Mouse (Mus musculus): ENCODE measurements around the gene Sowaha. TPM values are rescaled to one million over a fixed set of nuclear protein-coding genes. Genes with fewer than 3 reads are reported as not detected.
"Not testable (repeated sequence)": the region's sequence is repeated elsewhere in the genome, so short reads cannot be mapped to it uniquely, and the experiment has no call there.

Gene Sowaha
- total and polyA plus RNA-seq, 3 experiments = 3.0 to 6.8 (median 4.9) TPM

- Histone ChIP-seq H3K4me3 (ENCODE audit: low read depth, low read length) (peak within 1 kb of the TSS; percentile 86), H3K4me1 (ENCODE audit: insufficient read depth, low read depth, low read length) (peaks cover 49% of the 10 kb centered on the region), H3K9me3 (replicated peaks) (no peaks in the 10 kb centered on the region), H3K36me3 (replicated peaks) (peaks cover 36% of the 10 kb centered on the region), H3K27me3 (ENCODE audit: insufficient read depth, low read length) (peaks cover 2% of the 10 kb centered on the region; the same call in 1 of the 2 replicates)
- ATAC-seq (ENCODE audit: extremely low read depth, insufficient number of reproducible peaks, low FRiP score, poor library complexity, severe bottlenecking) (peak; percentile 91), DNase-seq (ENCODE audit: low spot score) (peak; percentile 94)
- TF ChIP-seq GATA2 (IDR thresholded peaks at IDR 0.05; ENCODE audit: borderline replicate concordance, low read depth, low read length) (no peak), POLR2AphosphoS5 (IDR thresholded peaks at IDR 0.05; ENCODE audit: insufficient replicate concordance, low read depth, low read length) (no peak), CTCF (IDR thresholded peaks at IDR 0.05; ENCODE audit: low read depth, low read length) (no peak), GATA1 (IDR thresholded peaks at IDR 0.05; ENCODE audit: borderline replicate concordance, low read length) (no peak), TAL1 (conservative IDR thresholded peaks at IDR 0.05; ENCODE audit: low read depth, low read length) (no peak)
Measured at GRCm38 (mm10) chr11:53430670-53431346, 49.3 kb downstream of the Sowaha start, which contains the start of the genes Uqcrq and Gdf9. Gene Uqcrq (minus strand): TSS chr11:53430831. Gene Gdf9 (plus strand): TSS chr11:53431023.

- DNase-seq (ENCODE audit: low spot score) = no peak
- TF ChIP-seq GATA2 (IDR thresholded peaks at IDR 0.05; ENCODE audit: borderline replicate concordance, low read depth, low read length) (no peak), GATA1 (IDR thresholded peaks at IDR 0.05; ENCODE audit: borderline replicate concordance, low read length) (no peak), TAL1 (conservative IDR thresholded peaks at IDR 0.05; ENCODE audit: low read depth, low read length) (no peak), CTCF (IDR thresholded peaks at IDR 0.05; ENCODE audit: low read depth, low read length) (no peak), POLR2AphosphoS5 (IDR thresholded peaks at IDR 0.05; ENCODE audit: insufficient replicate concordance, low read depth, low read length) (no peak)
- no peaks in the 10 kb centered on the region for H3K9me3 ChIP-seq (replicated peaks)
- H3K36me3 ChIP-seq (replicated peaks) = peaks cover 41% of the 10 kb centered on the region
- peaks cover 46% of the 10 kb centered on the region for H3K4me1 ChIP-seq (ENCODE audit: insufficient read depth, low read depth, low read length)
- peaks cover 2% of the 10 kb centered on the region; the same call in 1 of the 2 replicates for H3K27me3 ChIP-seq (ENCODE audit: insufficient read depth, low read length)
- no peak for ATAC-seq (ENCODE audit: extremely low read depth, insufficient number of reproducible peaks, low FRiP score, poor library complexity, severe bottlenecking)
- H3K4me3 ChIP-seq (ENCODE audit: low read depth, low read length) = peak overlapping the region; percentile 86
Measured at GRCm38 (mm10) chr11:53430300-53430669, 49.8 kb downstream of the Sowaha start.

- H3K36me3 ChIP-seq (replicated peaks) = peaks cover 49% of the 10 kb centered on the region
- no peaks in the 10 kb centered on the region for H3K9me3 ChIP-seq (replicated peaks)
- DNase-seq (ENCODE audit: low spot score) = no peak
- peak overlapping the region; percentile 86 for H3K4me3 ChIP-seq (ENCODE audit: low read depth, low read length)
- peaks cover 42% of the 10 kb centered on the region for H3K4me1 ChIP-seq (ENCODE audit: insufficient read depth, low read depth, low read length)
- H3K27me3 ChIP-seq (ENCODE audit: insufficient read depth, low read length) = no peaks in the 10 kb centered on the region
- no peak for TF ChIP-seq TAL1 (conservative IDR thresholded peaks at IDR 0.05; ENCODE audit: low read depth, low read length)
- TF ChIP-seq GATA1 (IDR thresholded peaks at IDR 0.05; ENCODE audit: borderline replicate concordance, low read length) = no peak
- no peak for TF ChIP-seq GATA2 (IDR thresholded peaks at IDR 0.05; ENCODE audit: borderline replicate concordance, low read depth, low read length)
- TF ChIP-seq CTCF (IDR thresholded peaks at IDR 0.05; ENCODE audit: low read depth, low read length) = no peak
- no peak for TF ChIP-seq POLR2AphosphoS5 (IDR thresholded peaks at IDR 0.05; ENCODE audit: insufficient replicate concordance, low read depth, low read length)
- ATAC-seq (ENCODE audit: extremely low read depth, insufficient number of reproducible peaks, low FRiP score, poor library complexity, severe bottlenecking) = no peak
Measured at GRCm38 (mm10) chr11:53429182-53429581, 50.9 kb downstream of the Sowaha start.

GRCm38 (mm10) chr11:53428716-53429057 lies 51.4 kb downstream of the Sowaha start:
- ATAC-seq (ENCODE audit: extremely low read depth, insufficient number of reproducible peaks, low FRiP score, poor library complexity, severe bottlenecking) (no peak), DNase-seq (ENCODE audit: low spot score) (no peak)
- no peak for TF ChIP-seq POLR2AphosphoS5 (IDR thresholded peaks at IDR 0.05; ENCODE audit: insufficient replicate concordance, low read depth, low read length)
- no peak for TF ChIP-seq CTCF (IDR thresholded peaks at IDR 0.05; ENCODE audit: low read depth, low read length)
- TF ChIP-seq TAL1 (conservative IDR thresholded peaks at IDR 0.05; ENCODE audit: low read depth, low read length) = no peak
- TF ChIP-seq GATA2 (IDR thresholded peaks at IDR 0.05; ENCODE audit: borderline replicate concordance, low read depth, low read length) = no peak
- no peak for TF ChIP-seq GATA1 (IDR thresholded peaks at IDR 0.05; ENCODE audit: borderline replicate concordance, low read length)
- H3K36me3 ChIP-seq (replicated peaks) = peaks cover 52% of the 10 kb centered on the region
- no peaks in the 10 kb centered on the region for H3K9me3 ChIP-seq (replicated peaks)
- H3K4me3 ChIP-seq (ENCODE audit: low read depth, low read length) = no peak overlapping the region
- peaks cover 39% of the 10 kb centered on the region for H3K4me1 ChIP-seq (ENCODE audit: insufficient read depth, low read depth, low read length)
- no peaks in the 10 kb centered on the region for H3K27me3 ChIP-seq (ENCODE audit: insufficient read depth, low read length)

GRCm38 (mm10) chr11:53427993-53428715 lies 51.9 kb downstream of the Sowaha start:
- no peak for DNase-seq (ENCODE audit: low spot score)
- Histone ChIP-seq H3K27me3 (ENCODE audit: insufficient read depth, low read length) (no peaks in the 10 kb centered on the region), H3K9me3 (replicated peaks) (no peaks in the 10 kb centered on the region), H3K4me3 (ENCODE audit: low read depth, low read length) (no peak overlapping the region), H3K4me1 (ENCODE audit: insufficient read depth, low read depth, low read length) (peaks cover 33% of the 10 kb centered on the region), H3K36me3 (replicated peaks) (peaks cover 53% of the 10 kb centered on the region)
- ATAC-seq (ENCODE audit: extremely low read depth, insufficient number of reproducible peaks, low FRiP score, poor library complexity, severe bottlenecking) = no peak
- TF ChIP-seq TAL1 (conservative IDR thresholded peaks at IDR 0.05; ENCODE audit: low read depth, low read length) (no peak), CTCF (IDR thresholded peaks at IDR 0.05; ENCODE audit: low read depth, low read length) (no peak), GATA2 (IDR thresholded peaks at IDR 0.05; ENCODE audit: borderline replicate concordance, low read depth, low read length) (no peak), POLR2AphosphoS5 (IDR thresholded peaks at IDR 0.05; ENCODE audit: insufficient replicate concordance, low read depth, low read length) (no peak), GATA1 (IDR thresholded peaks at IDR 0.05; ENCODE audit: borderline replicate concordance, low read length) (no peak)

GRCm38 (mm10) chr11:53426914-53427313 lies 53.2 kb downstream of the Sowaha start:
- not testable (repeated sequence) for DNase-seq (ENCODE audit: low spot score); ATAC-seq (ENCODE audit: extremely low read depth, insufficient number of reproducible peaks, low FRiP score, poor library complexity, severe bottlenecking)
- peaks cover 62% of the 10 kb centered on the region for H3K36me3 ChIP-seq (replicated peaks)

More at GRCm38 (mm10) chr11:53426914-53427313, 53.2 kb downstream of the Sowaha start:
- H3K9me3 ChIP-seq (replicated peaks); H3K4me3 ChIP-seq (ENCODE audit: low read depth, low read length); H3K27me3 ChIP-seq (ENCODE audit: insufficient read depth, low read length): not testable (repeated sequence)
- H3K4me1 ChIP-seq (ENCODE audit: insufficient read depth, low read depth, low read length) = peaks cover 21% of the 10 kb centered on the region

Other genes starting within 250 kb of the Sowaha start
- 279 and 280 TPM in 2 replicates for gene Hspa4, start 179.8 kb downstream of the Sowaha start, total RNA-seq (2014; fragmentation: Nextera tagmentation)
- 327 and 391 TPM in 2 replicates for gene Hspa4, start 179.8 kb downstream of the Sowaha start, total RNA-seq (2017)
- gene Hspa4, start 179.8 kb downstream of the Sowaha start, polyA plus RNA-seq (2012) = 55.9 and 57.1 TPM in 2 replicates
- 22.6 and 30.5 TPM in 2 replicates for gene Zcchc10, start 155.6 kb downstream of the Sowaha start, total RNA-seq (2014; fragmentation: Nextera tagmentation)
- gene Zcchc10, start 155.6 kb downstream of the Sowaha start, total RNA-seq (2017) = 5.1 and 8.8 TPM in 2 replicates
- gene Zcchc10, start 155.6 kb downstream of the Sowaha start, polyA plus RNA-seq (2012) = 2.6 and 2.8 TPM in 2 replicates
- 246 and 249 TPM in 2 replicates for gene Aff4, start 129.4 kb downstream of the Sowaha start, total RNA-seq (2014; fragmentation: Nextera tagmentation)
- 66.4 and 86.2 TPM in 2 replicates for gene Aff4, start 129.4 kb downstream of the Sowaha start, total RNA-seq (2017)
- gene Aff4, start 129.4 kb downstream of the Sowaha start, polyA plus RNA-seq (2012) = 3.4 and 4.5 TPM in 2 replicates
- not detected in 2 replicates for gene Leap2, start 57.1 kb downstream of the Sowaha start, total RNA-seq (2014; fragmentation: Nextera tagmentation)
- not detected in 2 replicates for gene Leap2, start 57.1 kb downstream of the Sowaha start, total RNA-seq (2017)
- not detected in 2 replicates for gene Leap2, start 57.1 kb downstream of the Sowaha start, polyA plus RNA-seq (2012)
- gene Uqcrq, start 49.4 kb downstream of the Sowaha start, total RNA-seq (2014; fragmentation: Nextera tagmentation) = 63.3 and 67.6 TPM in 2 replicates
- 25.6 and 30.4 TPM in 2 replicates for gene Uqcrq, start 49.4 kb downstream of the Sowaha start, total RNA-seq (2017)
- gene Uqcrq, start 49.4 kb downstream of the Sowaha start, polyA plus RNA-seq (2012) = 167 and 193 TPM in 2 replicates
- gene Gdf9, start 49.3 kb downstream of the Sowaha start, total RNA-seq (2014; fragmentation: Nextera tagmentation) = 1.8 TPM in 1 of 2 replicates, not detected in the other
- 0.38 and 1.2 TPM in 2 replicates for gene Gdf9, start 49.3 kb downstream of the Sowaha start, total RNA-seq (2017)
- 0.10 TPM in 1 of 2 replicates, not detected in the other for gene Gdf9, start 49.3 kb downstream of the Sowaha start, polyA plus RNA-seq (2012)
- gene Gm10447, start 23.2 kb downstream of the Sowaha start, total RNA-seq (2014; fragmentation: Nextera tagmentation) = not detected in 2 replicates
- gene Gm10447, start 23.2 kb downstream of the Sowaha start, total RNA-seq (2017) = not detected in 2 replicates
- gene Gm10447, start 23.2 kb downstream of the Sowaha start, polyA plus RNA-seq (2012) = not detected in 2 replicates
- gene Shroom1, start 23.1 kb downstream of the Sowaha start, total RNA-seq (2014; fragmentation: Nextera tagmentation) = not detected in 2 replicates
- 0.11 TPM in 1 of 2 replicates, not detected in the other for gene Shroom1, start 23.1 kb downstream of the Sowaha start, total RNA-seq (2017)
- gene Shroom1, start 23.1 kb downstream of the Sowaha start, polyA plus RNA-seq (2012) = not detected in 2 replicates
- gene Gm9837, start 9.8 kb downstream of the Sowaha start, total RNA-seq (2014; fragmentation: Nextera tagmentation) = not detected in 2 replicates
- 0.16 TPM in 1 of 2 replicates, not detected in the other for gene Gm9837, start 9.8 kb downstream of the Sowaha start, total RNA-seq (2017)
- not detected in 2 replicates for gene Gm9837, start 9.8 kb downstream of the Sowaha start, polyA plus RNA-seq (2012)
- not detected in 2 replicates for gene Gm9945, start 108 bp downstream of the Sowaha start, total RNA-seq (2014; fragmentation: Nextera tagmentation)
- gene Gm9945, start 108 bp downstream of the Sowaha start, total RNA-seq (2017) = 0.29 and 0.76 TPM in 2 replicates
- gene Gm9945, start 108 bp downstream of the Sowaha start, polyA plus RNA-seq (2012) = 0.27 TPM in 1 of 2 replicates, not detected in the other
- gene Sept8, start 39.0 kb upstream of the Sowaha start, total RNA-seq (2014; fragmentation: Nextera tagmentation) = 186 and 202 TPM in 2 replicates
- gene Sept8, start 39.0 kb upstream of the Sowaha start, total RNA-seq (2017) = 156 and 172 TPM in 2 replicates
- gene Sept8, start 39.0 kb upstream of the Sowaha start, polyA plus RNA-seq (2012) = 124 and 136 TPM in 2 replicates
- 20.2 and 22.3 TPM in 2 replicates for gene Kif3a, start 87.1 kb upstream of the Sowaha start, total RNA-seq (2014; fragmentation: Nextera tagmentation)
- gene Kif3a, start 87.1 kb upstream of the Sowaha start, total RNA-seq (2017) = 25.7 and 27.5 TPM in 2 replicates
- gene Kif3a, start 87.1 kb upstream of the Sowaha start, polyA plus RNA-seq (2012) = 11.2 and 12.0 TPM in 2 replicates
- gene Il4, start 138.4 kb upstream of the Sowaha start, total RNA-seq (2014; fragmentation: Nextera tagmentation) = 35.8 and 40.6 TPM in 2 replicates
- gene Il4, start 138.4 kb upstream of the Sowaha start, total RNA-seq (2017) = 87.7 and 99.1 TPM in 2 replicates
- 0.43 and 1.0 TPM in 2 replicates for gene Il4, start 138.4 kb upstream of the Sowaha start, polyA plus RNA-seq (2012)
- 0.63 TPM in 1 of 2 replicates, not detected in the other for gene Il13, start 154.4 kb upstream of the Sowaha start, total RNA-seq (2014; fragmentation: Nextera tagmentation)
- 3.2 and 4.7 TPM in 2 replicates for gene Il13, start 154.4 kb upstream of the Sowaha start, total RNA-seq (2017)
- not detected in 2 replicates for gene Il13, start 154.4 kb upstream of the Sowaha start, polyA plus RNA-seq (2012)
- 92.4 and 104 TPM in 2 replicates for gene Rad50, start 227.0 kb upstream of the Sowaha start, total RNA-seq (2014; fragmentation: Nextera tagmentation)
- gene Rad50, start 227.0 kb upstream of the Sowaha start, total RNA-seq (2017) = 73.7 and 97.2 TPM in 2 replicates
- 13.7 and 16.4 TPM in 2 replicates for gene Rad50, start 227.0 kb upstream of the Sowaha start, polyA plus RNA-seq (2012)
- gene Il5, start 240.5 kb upstream of the Sowaha start, total RNA-seq (2014; fragmentation: Nextera tagmentation) = not detected in 2 replicates
- gene Il5, start 240.5 kb upstream of the Sowaha start, total RNA-seq (2017) = 0.11 TPM in 1 of 2 replicates, not detected in the other
- not detected in 2 replicates for gene Il5, start 240.5 kb upstream of the Sowaha start, polyA plus RNA-seq (2012)